Mouse (Mus musculus): ENCODE results near the gene Hist1h4f. TPM values are rescaled to one million over a fixed set of nuclear protein-coding genes. Genes with fewer than 3 reads are reported as not detected.

Gene Hist1h4f
- polyA plus RNA-seq, 1 experiment from 2014 or later, result 1.4 TPM

DNA sequence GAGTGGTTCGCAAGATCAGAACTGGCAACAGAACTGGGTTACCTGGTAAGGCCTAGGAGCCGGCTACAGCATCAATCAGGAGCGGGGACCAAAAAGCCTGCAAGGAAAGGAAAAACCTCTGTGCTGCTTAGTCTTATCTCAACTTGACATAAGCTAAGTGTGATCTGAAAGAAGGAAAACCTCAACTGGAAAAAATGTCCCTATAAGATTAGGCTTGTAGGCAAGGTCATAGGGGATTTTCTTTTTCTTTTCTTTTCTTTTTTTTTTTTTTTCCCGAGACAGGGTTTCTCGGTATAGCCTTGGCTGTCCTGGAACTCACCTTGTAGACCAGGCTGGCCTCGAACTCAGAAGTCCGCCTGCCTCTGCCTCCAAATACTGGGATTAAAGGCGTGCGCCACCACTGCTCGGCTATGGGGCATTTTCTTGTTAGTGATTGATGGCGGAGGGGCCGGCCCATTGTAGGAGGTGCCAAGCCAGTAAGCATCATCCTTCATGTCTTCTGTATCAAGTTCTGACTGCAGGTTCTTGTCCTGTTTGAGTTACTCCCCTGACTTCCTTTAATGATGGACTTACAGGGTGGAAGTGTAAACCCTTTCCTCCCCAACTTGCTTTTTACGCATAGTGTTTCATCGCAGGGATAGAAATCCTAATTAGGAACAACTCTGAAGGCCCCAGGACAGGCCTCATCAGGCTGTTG, 44.5 kb downstream of the Hist1h4f start:
- H3K9me3 ChIP-seq (replicated peaks), result no peaks in the 10 kb centered on the region
- WGBS, result 15% methylated on average over 14 of the region's 14 CpGs
- H3K36me3 ChIP-seq, result no peaks in the 10 kb centered on the region
- H3K4me1 ChIP-seq, result peaks cover 6% of the 10 kb centered on the region; the same call in 1 of the 2 replicates
- H3K4me3 ChIP-seq, result no peak overlapping the region
- no peak overlapping the region for H3K27ac ChIP-seq
- ATAC-seq (ENCODE audit: low FRiP score), result no peak
- H3K27me3 ChIP-seq, result no peaks in the 10 kb centered on the region
- H3K9ac ChIP-seq, result no peak overlapping the region
- H3K4me2 ChIP-seq (replicated peaks), result peak overlapping the region; percentile 51; the same call in 1 of the 2 replicates

DNA sequence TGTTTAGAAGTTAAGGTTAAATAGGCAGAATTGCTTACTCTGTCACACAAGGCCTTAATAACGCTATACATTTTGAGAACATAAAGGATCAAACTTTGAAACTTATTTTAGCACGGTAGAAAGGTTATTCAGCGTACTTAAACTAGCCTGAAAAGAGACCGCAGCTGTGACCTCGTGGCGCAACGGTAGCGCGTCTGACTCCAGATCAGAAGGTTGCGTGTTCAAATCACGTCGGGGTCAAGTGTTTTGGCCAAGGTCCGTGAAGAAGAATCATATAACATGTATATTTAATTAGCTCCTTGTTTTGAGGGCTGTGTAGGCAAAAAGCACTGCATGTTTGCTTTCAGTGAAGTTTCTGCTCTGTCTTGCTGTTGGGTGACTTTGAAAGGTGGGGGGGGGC, 45.1 kb downstream of the Hist1h4f start:
- Histone ChIP-seq H3K9ac (no peak overlapping the region), H3K4me3 (no peak overlapping the region), H3K27me3 (peaks cover 3% of the 10 kb centered on the region; the same call in 1 of the 2 replicates), H3K27ac (no peak overlapping the region), H3K4me1 (peaks cover 6% of the 10 kb centered on the region; the same call in 1 of the 2 replicates), H3K36me3 (no peaks in the 10 kb centered on the region), H3K4me2 (replicated peaks) (peak overlapping the region; percentile 51), H3K9me3 (replicated peaks) (no peaks in the 10 kb centered on the region)
- ATAC-seq (ENCODE audit: low FRiP score), result no peak
- WGBS, result 2% methylated on average over 13 of the region's 13 CpGs

DNA sequence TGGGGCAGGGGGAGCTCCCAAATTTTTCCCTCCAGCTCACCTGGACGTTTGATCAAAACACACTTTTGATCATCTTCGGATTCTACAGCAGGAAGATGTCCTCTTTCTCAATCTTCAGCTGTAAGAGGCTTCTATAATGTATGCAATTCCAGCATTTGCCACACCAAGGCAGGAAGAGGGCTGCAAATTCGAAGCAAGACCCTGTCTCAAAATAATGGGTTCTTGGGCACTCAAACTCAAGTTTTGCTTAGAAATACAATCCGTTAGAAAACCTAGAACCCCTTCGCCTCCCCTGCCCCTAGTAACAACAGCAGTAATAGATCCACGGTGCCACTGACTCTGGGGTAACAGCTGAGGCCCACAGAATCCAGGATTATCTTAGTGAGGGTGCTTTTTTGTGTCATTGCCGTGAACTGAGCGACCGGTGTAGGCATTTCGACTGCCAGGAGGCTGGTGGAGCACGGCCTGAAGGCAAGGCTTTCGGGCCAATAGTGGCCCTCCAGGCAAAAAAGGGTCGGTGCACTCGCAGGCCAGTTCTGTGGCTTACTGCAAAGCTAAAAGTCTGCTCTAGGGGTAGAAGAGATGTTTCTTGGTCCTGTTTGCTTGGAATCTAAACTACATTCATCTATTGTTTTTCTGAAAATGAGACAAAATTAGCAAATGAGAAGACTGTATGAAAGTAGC, 45.6 kb downstream of the Hist1h4f start:
- H3K27me3 ChIP-seq, result peaks cover 3% of the 10 kb centered on the region; the same call in 1 of the 2 replicates
- peaks cover 6% of the 10 kb centered on the region; the same call in 1 of the 2 replicates for H3K4me1 ChIP-seq
- no peaks in the 10 kb centered on the region for H3K36me3 ChIP-seq
- H3K9me3 ChIP-seq (replicated peaks), result no peaks in the 10 kb centered on the region
- WGBS, result 4% methylated on average over 14 of the region's 14 CpGs
- peak overlapping the region; percentile 51 for H3K4me2 ChIP-seq (replicated peaks)
- peak overlapping the region; percentile 20 for H3K4me3 ChIP-seq
- H3K27ac ChIP-seq, result peak overlapping the region; percentile 17; the same call in 1 of the 2 replicates
- ATAC-seq (ENCODE audit: low FRiP score), result no peak
- H3K9ac ChIP-seq, result no peak overlapping the region

DNA sequence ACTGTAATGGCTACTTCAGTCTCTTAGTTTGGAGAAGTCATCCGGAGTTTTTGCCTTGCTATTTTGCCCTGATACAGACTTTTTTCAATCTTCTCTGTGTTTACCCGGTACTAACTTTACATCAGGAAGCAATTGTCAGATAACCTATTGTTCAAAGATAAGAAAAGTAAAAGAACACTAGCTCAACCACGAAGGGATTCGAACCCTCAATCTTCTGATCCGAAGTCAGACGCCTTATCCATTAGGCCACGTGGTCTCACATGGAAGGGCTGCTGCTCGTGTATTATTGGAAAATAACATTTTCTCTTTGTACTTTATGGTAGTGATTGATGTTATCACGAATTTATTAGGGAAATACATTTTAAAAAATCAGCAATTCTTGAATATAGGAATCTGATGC, 47.7 kb downstream of the Hist1h4f start:
- 1% methylated on average over 9 of the region's 9 CpGs for WGBS
- Histone ChIP-seq H3K4me3 (no peak overlapping the region), H3K36me3 (no peaks in the 10 kb centered on the region), H3K27ac (no peak overlapping the region), H3K4me2 (replicated peaks) (peak overlapping the region; percentile 2; the same call in 1 of the 2 replicates), H3K27me3 (peaks cover 8% of the 10 kb centered on the region; the same call in 1 of the 2 replicates), H3K9me3 (replicated peaks) (no peaks in the 10 kb centered on the region), H3K9ac (no peak overlapping the region), H3K4me1 (peaks cover 7% of the 10 kb centered on the region; the same call in 1 of the 2 replicates)
- no peak for ATAC-seq (ENCODE audit: low FRiP score)

DNA sequence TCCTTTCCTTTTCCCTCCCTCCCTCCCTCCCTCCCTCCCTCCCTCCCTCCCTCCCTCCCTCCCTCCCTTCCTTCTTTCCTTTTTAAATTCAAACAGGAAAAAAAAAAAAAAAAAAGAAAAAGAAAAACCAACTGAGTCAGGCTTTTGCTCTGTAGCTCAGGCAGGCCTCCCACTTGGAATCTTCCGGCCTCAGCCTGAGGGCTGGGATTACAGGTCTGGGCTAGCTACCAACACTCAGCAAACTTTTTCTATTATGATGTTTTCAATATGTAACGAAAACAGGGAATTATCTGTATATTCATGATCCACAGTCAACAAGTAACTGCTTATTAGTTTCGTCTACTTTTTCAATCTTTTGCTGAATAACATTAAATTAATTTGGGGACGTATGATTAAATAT, 48.5 kb downstream of the Hist1h4f start:
- 38% methylated on average over 4 of the region's 4 CpGs for WGBS

DNA sequence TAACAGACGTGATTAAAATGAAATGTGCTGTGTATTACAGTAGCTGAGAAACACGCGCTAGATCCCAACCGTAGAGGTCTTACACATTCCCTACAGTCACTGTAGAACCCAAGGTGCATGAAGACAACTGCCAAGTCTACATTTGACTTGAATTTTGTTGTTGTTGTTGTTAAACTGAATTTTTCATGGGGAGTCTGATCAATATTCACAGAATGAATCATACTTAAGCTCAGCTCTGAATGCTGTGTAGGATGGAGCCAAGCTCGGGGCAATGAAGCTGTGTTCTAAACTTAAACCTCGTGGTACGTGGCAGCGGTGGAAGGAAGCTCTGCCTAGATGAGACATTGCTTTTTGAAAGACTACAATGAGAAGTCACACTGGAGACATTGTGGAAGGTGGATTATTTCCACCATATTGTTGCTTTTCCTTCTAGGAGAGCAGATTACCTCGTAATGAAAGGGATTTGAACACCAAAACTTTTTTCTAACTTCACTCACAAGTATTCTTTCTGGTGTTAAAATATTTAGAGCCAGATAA, 49.3 kb downstream of the Hist1h4f start:
- H3K27ac ChIP-seq, result no peak overlapping the region
- no peak overlapping the region; the same call in 1 of the 2 replicates for H3K4me3 ChIP-seq
- H3K9ac ChIP-seq, result no peak overlapping the region
- ATAC-seq (ENCODE audit: low FRiP score), result no peak
- H3K4me1 ChIP-seq, result peaks cover 12% of the 10 kb centered on the region; the same call in 1 of the 2 replicates
- WGBS, result 29% methylated on average over 9 of the region's 9 CpGs
- no peaks in the 10 kb centered on the region for H3K36me3 ChIP-seq
- peaks cover 11% of the 10 kb centered on the region for H3K27me3 ChIP-seq
- H3K4me2 ChIP-seq (replicated peaks), result no peak overlapping the region
- no peaks in the 10 kb centered on the region for H3K9me3 ChIP-seq (replicated peaks)

More for the DNA sequence above, 48.5 kb downstream of the Hist1h4f start:
- Histone ChIP-seq H3K4me3 (no peak overlapping the region), H3K9me3 (replicated peaks) (no peaks in the 10 kb centered on the region), H3K36me3 (no peaks in the 10 kb centered on the region), H3K27ac (no peak overlapping the region), H3K9ac (no peak overlapping the region), H3K27me3 (peaks cover 11% of the 10 kb centered on the region), H3K4me2 (replicated peaks) (no peak overlapping the region), H3K4me1 (peaks cover 12% of the 10 kb centered on the region; the same call in 1 of the 2 replicates)
- ATAC-seq (ENCODE audit: low FRiP score), result no peak

DNA sequence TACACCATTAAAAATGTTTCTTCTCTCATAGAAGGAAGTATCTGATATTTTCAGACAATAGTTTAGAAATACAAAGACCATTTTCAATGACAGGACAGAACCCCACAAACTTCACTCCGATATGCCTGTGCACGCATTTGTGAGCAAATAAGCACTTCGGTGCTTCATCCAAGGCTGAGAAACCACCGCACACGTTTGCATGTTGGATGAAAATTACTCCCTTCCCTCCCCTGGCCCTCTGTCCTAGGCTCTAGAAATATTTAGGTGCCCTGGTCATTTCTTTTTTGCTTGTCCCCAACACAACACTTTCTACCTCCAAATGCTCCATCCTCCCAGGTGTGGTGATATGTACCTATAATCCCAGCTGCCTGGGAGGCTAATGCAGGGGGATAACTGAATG, 49.9 kb downstream of the Hist1h4f start:
- Histone ChIP-seq H3K9me3 (replicated peaks) (no peaks in the 10 kb centered on the region), H3K27me3 (peaks cover 11% of the 10 kb centered on the region), H3K4me2 (replicated peaks) (peak overlapping the region; percentile 3; the same call in 1 of the 2 replicates), H3K36me3 (no peaks in the 10 kb centered on the region), H3K27ac (no peak overlapping the region), H3K4me1 (peaks cover 12% of the 10 kb centered on the region; the same call in 1 of the 2 replicates), H3K9ac (no peak overlapping the region), H3K4me3 (no peak overlapping the region)
- no peak for ATAC-seq (ENCODE audit: low FRiP score)
- WGBS, result 22% methylated on average over 5 of the region's 5 CpGs

Small RNA genes lying within 50 kb of the gene (microRNA-seq; reads per million reads assigned to microRNA genes)
- gene Gm44297, result not detected
- not detected for gene Gm44359
- not detected for gene Gm44394
- 0.81 reads per million for gene n-TStga1

Other genes starting within 250 kb of the Hist1h4f start
- 58.9 and 63.2 TPM in 2 replicates for gene Zfp322a, start 182.4 kb downstream of the Hist1h4f start, polyA plus RNA-seq (2016; fragmentation: Nextera tagmentation; extraction: Ambion mirVana)
- gene Abt1, start 127.8 kb downstream of the Hist1h4f start, polyA plus RNA-seq (2016; fragmentation: Nextera tagmentation; extraction: Ambion mirVana), result 11.6 and 12.0 TPM in 2 replicates
- 0.12 TPM in 1 of 2 replicates, not detected in the other for gene Btn1a1, start 85.7 kb downstream of the Hist1h4f start, polyA plus RNA-seq (2016; fragmentation: Nextera tagmentation; extraction: Ambion mirVana)
- 0.34 and 0.43 TPM in 2 replicates for gene Btn2a2, start 62.8 kb downstream of the Hist1h4f start, polyA plus RNA-seq (2016; fragmentation: Nextera tagmentation; extraction: Ambion mirVana)
- 5.7 and 6.9 TPM in 2 replicates for gene Hist1h4h, start 20.6 kb downstream of the Hist1h4f start, polyA plus RNA-seq (2016; fragmentation: Nextera tagmentation; extraction: Ambion mirVana)
- 5.2 TPM in 1 of 2 replicates, not detected in the other for gene Hist1h2af, start 17.7 kb downstream of the Hist1h4f start, polyA plus RNA-seq (2016; fragmentation: Nextera tagmentation; extraction: Ambion mirVana)
- gene Hist1h3g, start 16.2 kb downstream of the Hist1h4f start, polyA plus RNA-seq (2016; fragmentation: Nextera tagmentation; extraction: Ambion mirVana), result 2.2 and 4.4 TPM in 2 replicates
- 0.37 and 0.57 TPM in 2 replicates for gene Hist1h2bh, start 8.3 kb downstream of the Hist1h4f start, polyA plus RNA-seq (2016; fragmentation: Nextera tagmentation; extraction: Ambion mirVana)
- 0.66 and 1.4 TPM in 2 replicates for gene Hist1h3f, start 7.6 kb downstream of the Hist1h4f start, polyA plus RNA-seq (2016; fragmentation: Nextera tagmentation; extraction: Ambion mirVana)
- gene Hist1h1d, start 1.6 kb upstream of the Hist1h4f start, polyA plus RNA-seq (2016; fragmentation: Nextera tagmentation; extraction: Ambion mirVana), result 0.23 and 0.39 TPM in 2 replicates
- gene Hist1h3e, start 10.7 kb upstream of the Hist1h4f start, polyA plus RNA-seq (2016; fragmentation: Nextera tagmentation; extraction: Ambion mirVana), result 4.4 and 5.6 TPM in 2 replicates
- 67.4 and 81.6 TPM in 2 replicates for gene Hist1h2ae, start 19.6 kb upstream of the Hist1h4f start, polyA plus RNA-seq (2016; fragmentation: Nextera tagmentation; extraction: Ambion mirVana)
- 4.8 and 7.1 TPM in 2 replicates for gene Hist1h2bg, start 19.7 kb upstream of the Hist1h4f start, polyA plus RNA-seq (2016; fragmentation: Nextera tagmentation; extraction: Ambion mirVana)
- gene Hist1h2bf, start 22.5 kb upstream of the Hist1h4f start, polyA plus RNA-seq (2016; fragmentation: Nextera tagmentation; extraction: Ambion mirVana), result 4.4 and 7.2 TPM in 2 replicates
- gene Hist1h2ad, start 22.7 kb upstream of the Hist1h4f start, polyA plus RNA-seq (2016; fragmentation: Nextera tagmentation; extraction: Ambion mirVana), result 0.46 and 2.5 TPM in 2 replicates
- 2.2 and 4.8 TPM in 2 replicates for gene Hist1h3d, start 24.1 kb upstream of the Hist1h4f start, polyA plus RNA-seq (2016; fragmentation: Nextera tagmentation; extraction: Ambion mirVana)
- 66.9 and 82.3 TPM in 2 replicates for gene Hist1h4d, start 29.9 kb upstream of the Hist1h4f start, polyA plus RNA-seq (2016; fragmentation: Nextera tagmentation; extraction: Ambion mirVana)
- gene Hist1h2be, start 69.5 kb upstream of the Hist1h4f start, polyA plus RNA-seq (2016; fragmentation: Nextera tagmentation; extraction: Ambion mirVana), result 1.9 and 2.2 TPM in 2 replicates
- gene Hist1h1e, start 70.9 kb upstream of the Hist1h4f start, polyA plus RNA-seq (2016; fragmentation: Nextera tagmentation; extraction: Ambion mirVana), result 17.0 and 18.8 TPM in 2 replicates
- 0.72 and 0.93 TPM in 2 replicates for gene Hist1h2ac, start 132.3 kb upstream of the Hist1h4f start, polyA plus RNA-seq (2016; fragmentation: Nextera tagmentation; extraction: Ambion mirVana)
- gene Hist1h2bc, start 132.6 kb upstream of the Hist1h4f start, polyA plus RNA-seq (2016; fragmentation: Nextera tagmentation; extraction: Ambion mirVana), result 25.1 and 26.1 TPM in 2 replicates
- not detected in 2 replicates for gene Hist1h1t, start 144.2 kb upstream of the Hist1h4f start, polyA plus RNA-seq (2016; fragmentation: Nextera tagmentation; extraction: Ambion mirVana)
- 3.6 and 4.2 TPM in 2 replicates for gene Hist1h4c, start 146.8 kb upstream of the Hist1h4f start, polyA plus RNA-seq (2016; fragmentation: Nextera tagmentation; extraction: Ambion mirVana)
- gene Hfe, start 159.2 kb upstream of the Hist1h4f start, polyA plus RNA-seq (2016; fragmentation: Nextera tagmentation; extraction: Ambion mirVana), result 4.9 and 5.2 TPM in 2 replicates
- 15.0 and 15.4 TPM in 2 replicates for gene Hist1h1c, start 187.2 kb upstream of the Hist1h4f start, polyA plus RNA-seq (2016; fragmentation: Nextera tagmentation; extraction: Ambion mirVana)
- gene Hist1h3c, start 194.0 kb upstream of the Hist1h4f start, polyA plus RNA-seq (2016; fragmentation: Nextera tagmentation; extraction: Ambion mirVana), result 9.7 and 11.6 TPM in 2 replicates
- gene Hist1h2bb, start 195.1 kb upstream of the Hist1h4f start, polyA plus RNA-seq (2016; fragmentation: Nextera tagmentation; extraction: Ambion mirVana), result 2.2 and 2.9 TPM in 2 replicates
- 22.4 and 45.2 TPM in 2 replicates for gene Hist1h2ab, start 199.5 kb upstream of the Hist1h4f start, polyA plus RNA-seq (2016; fragmentation: Nextera tagmentation; extraction: Ambion mirVana)
- 4.5 and 11.1 TPM in 2 replicates for gene Hist1h3b, start 200.6 kb upstream of the Hist1h4f start, polyA plus RNA-seq (2016; fragmentation: Nextera tagmentation; extraction: Ambion mirVana)
- 5.0 and 5.5 TPM in 2 replicates for gene Hist1h4b, start 205.4 kb upstream of the Hist1h4f start, polyA plus RNA-seq (2016; fragmentation: Nextera tagmentation; extraction: Ambion mirVana)
- gene Hist1h4a, start 209.6 kb upstream of the Hist1h4f start, polyA plus RNA-seq (2016; fragmentation: Nextera tagmentation; extraction: Ambion mirVana), result 0.72 TPM in 1 of 2 replicates, not detected in the other
- 3.3 and 6.1 TPM in 2 replicates for gene Hist1h3a, start 210.7 kb upstream of the Hist1h4f start, polyA plus RNA-seq (2016; fragmentation: Nextera tagmentation; extraction: Ambion mirVana)
- gene Hist1h1a, start 212.0 kb upstream of the Hist1h4f start, polyA plus RNA-seq (2016; fragmentation: Nextera tagmentation; extraction: Ambion mirVana), result 2.4 and 2.7 TPM in 2 replicates
- gene Trim38, start 218.3 kb upstream of the Hist1h4f start, polyA plus RNA-seq (2016; fragmentation: Nextera tagmentation; extraction: Ambion mirVana), result not detected in 2 replicates

All from hindbrain, embryonic 12.5 days (tissue).